Mouse (Mus musculus): Measurements from ENCODE around the gene Ssr2.
A peak's percentile ranks its signal among the peaks of the same experiment; 100 is the strongest.

The Ssr2 gene

GRCm38 (mm10) chr3:88575540-88575939 lies at the start of gene Ssr2:
Gene Ssr2, plus strand, starts transcription at chr3:88575876.
- no peak for DNase-seq (ENCODE audit: low spot score)

GRCm38 (mm10) chr3:88526157-88527131 lies 49.2 kb upstream of the Ssr2 start:
- DNase-seq (ENCODE audit: low spot score): peak; percentile 82

- no peak for DNase-seq (ENCODE audit: low spot score)
Observed at GRCm38 (mm10) chr3:88527565-88527964, 48.1 kb upstream of the Ssr2 start.

GRCm38 (mm10) chr3:88528646-88529045 lies 47.0 kb upstream of the Ssr2 start:
- no peak for DNase-seq (ENCODE audit: low spot score)

GRCm38 (mm10) chr3:88529204-88530000 lies 46.3 kb upstream of the Ssr2 start:
- DNase-seq (ENCODE audit: low spot score): no peak

- no peak for DNase-seq (ENCODE audit: low spot score)
Observed at GRCm38 (mm10) chr3:88530082-88530864, 45.4 kb upstream of the Ssr2 start.

- peak; percentile 87 for DNase-seq (ENCODE audit: low spot score)
Observed at GRCm38 (mm10) chr3:88531348-88532298, 44.1 kb upstream of the Ssr2 start.

- no peak for DNase-seq (ENCODE audit: low spot score)
Observed at GRCm38 (mm10) chr3:88532299-88532674, 43.4 kb upstream of the Ssr2 start, which contains the start of gene Mex3a. Gene Mex3a, plus strand, starts transcription at chr3:88532395.

- DNase-seq (ENCODE audit: low spot score): no peak
Observed at GRCm38 (mm10) chr3:88532689-88533511, 42.8 kb upstream of the Ssr2 start.

GRCm38 (mm10) chr3:88533706-88534105 lies 42.0 kb upstream of the Ssr2 start:
- no peak for DNase-seq (ENCODE audit: low spot score)

GRCm38 (mm10) chr3:88535005-88535404 lies 40.7 kb upstream of the Ssr2 start:
- no peak for DNase-seq (ENCODE audit: low spot score)

GRCm38 (mm10) chr3:88535527-88535926 lies 40.1 kb upstream of the Ssr2 start:
- no peak for DNase-seq (ENCODE audit: low spot score)

GRCm38 (mm10) chr3:88536103-88536930 lies 39.4 kb upstream of the Ssr2 start:
- DNase-seq (ENCODE audit: low spot score): peak; percentile 85

GRCm38 (mm10) chr3:88537146-88537545 lies 38.5 kb upstream of the Ssr2 start:
- DNase-seq (ENCODE audit: low spot score): no peak

- DNase-seq (ENCODE audit: low spot score): no peak
Observed at GRCm38 (mm10) chr3:88538271-88539145, 37.2 kb upstream of the Ssr2 start.

GRCm38 (mm10) chr3:88539397-88539796 lies 36.3 kb upstream of the Ssr2 start:
- DNase-seq (ENCODE audit: low spot score): no peak

GRCm38 (mm10) chr3:88540085-88540484 lies 35.6 kb upstream of the Ssr2 start:
- DNase-seq (ENCODE audit: low spot score): no peak

Data from layer of hippocampus, adult 11-12 months (tissue).